Mouse (Mus musculus) spleen, adult 2 months (tissue): ENCODE data around the gene Tmem218. TPM values are rescaled to one million over a fixed set of nuclear protein-coding genes. Genes with fewer than 3 reads are reported as not detected.

ENCODE experiments used
- DNase-seq, 2 experiments: peaks; one replicate each; pipeline versions ENCODE4 v3.0.0 to v3.0.0-alpha.2; 2012 to 2021; ENCODE audit warnings: low spot score in 2 of 2, low read depth in 1 of 2
- H3K27ac ChIP-seq: fragments of 200-500 bp; 2 replicates; pipeline ENCODE4 v1.5.1; 2012; ENCODE audit warnings: low read length, inconsistent platforms; ENCODE audit not compliant: insufficient read depth
- H3K27me3 ChIP-seq: fragments of 200-500 bp; 2 replicates; pipeline ENCODE4 v1.6.1; 2012; ENCODE audit warnings: mild to moderate bottlenecking, moderate library complexity, low read length, inconsistent platforms; ENCODE audit not compliant: control insufficient read depth, insufficient read depth
- H3K36me3 ChIP-seq: fragments of 200-500 bp; 2 replicates; pipeline ENCODE4 v1.6.1; 2012; ENCODE audit warnings: mild to moderate bottlenecking, low read length, inconsistent platforms; ENCODE audit not compliant: control insufficient read depth, insufficient read depth
- H3K4me1 ChIP-seq: fragments of 200-500 bp; 2 replicates; pipeline ENCODE4 v1.6.1; 2011; ENCODE audit warnings: inconsistent platforms; ENCODE audit not compliant: control insufficient read depth, insufficient read depth, insufficient read length
- H3K4me3 ChIP-seq: fragments of 200-500 bp; 2 replicates; pipeline ENCODE4 v1.5.1; 2011; ENCODE audit warnings: mild to moderate bottlenecking, inconsistent platforms; ENCODE audit not compliant: insufficient read depth, insufficient read length; ENCODE audit errors: extremely low read depth
- CTCF ChIP-seq: fragments of 200-500 bp; IDR thresholded peaks from 2 replicates; pipeline ENCODE4 v1.5.1; 2011; ENCODE audit warnings: mild to moderate bottlenecking, inconsistent platforms; ENCODE audit not compliant: insufficient read depth, insufficient read length, insufficient replicate concordance; ENCODE audit errors: extremely low read depth
- POLR2A ChIP-seq: fragments of 200-500 bp; IDR thresholded peaks from 2 replicates; pipeline ENCODE4 v1.6.1; 2011; ENCODE audit warnings: low read depth, low read length, inconsistent platforms
- WGBS: fragments of 180-500 bp; shearing (Covaris S2); methylation state at CpG from one replicate; pipeline ENCODE4 v1.1.7; 2018; 5-methylcytosine and 5-hydroxymethylcytosine counted together
- polyA plus RNA-seq: library from polyadenylated mRNA; depleted of rRNA; stranded (reverse); fragments of >200 nt; gene quantifications from 2 replicates; pipeline ENCODE4 v1.2.3, GENCODE M21; 2012

The Tmem218 gene
- polyA plus RNA-seq, 1 experiment, result 0.65 TPM

DNA sequence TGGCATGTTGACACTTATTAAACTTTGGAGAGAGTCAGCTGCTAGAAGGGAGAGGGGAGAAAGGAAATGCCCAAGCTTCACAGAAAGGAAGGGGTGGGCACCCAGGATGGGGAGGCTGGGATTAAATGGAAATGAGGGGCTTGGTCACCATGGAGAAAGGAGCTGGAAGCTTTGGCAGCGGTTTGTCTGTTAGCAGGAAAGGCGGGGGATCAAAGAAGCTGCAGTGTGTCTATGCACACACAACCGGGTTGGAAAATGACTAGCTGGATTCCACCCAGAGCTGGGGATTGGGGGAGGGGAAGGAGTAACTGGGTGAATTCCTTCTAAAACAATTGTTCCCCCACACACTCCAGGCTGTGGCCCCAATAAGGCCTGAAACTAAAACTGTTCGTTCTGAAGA lies 29.1 kb upstream of the Tmem218 start:
- TF ChIP-seq POLR2A, result no peak
- no peak for TF ChIP-seq CTCF
- no peaks in the 10 kb centered on the region for H3K27me3 ChIP-seq
- no peak overlapping the region for H3K4me3 ChIP-seq
- no peaks in the 10 kb centered on the region for H3K36me3 ChIP-seq
- WGBS, result 42% methylated on average over 4 of the region's 4 CpGs
- DNase-seq, result no peak
- no peaks in the 10 kb centered on the region for H3K4me1 ChIP-seq
- H3K27ac ChIP-seq, result no peak overlapping the region

DNA sequence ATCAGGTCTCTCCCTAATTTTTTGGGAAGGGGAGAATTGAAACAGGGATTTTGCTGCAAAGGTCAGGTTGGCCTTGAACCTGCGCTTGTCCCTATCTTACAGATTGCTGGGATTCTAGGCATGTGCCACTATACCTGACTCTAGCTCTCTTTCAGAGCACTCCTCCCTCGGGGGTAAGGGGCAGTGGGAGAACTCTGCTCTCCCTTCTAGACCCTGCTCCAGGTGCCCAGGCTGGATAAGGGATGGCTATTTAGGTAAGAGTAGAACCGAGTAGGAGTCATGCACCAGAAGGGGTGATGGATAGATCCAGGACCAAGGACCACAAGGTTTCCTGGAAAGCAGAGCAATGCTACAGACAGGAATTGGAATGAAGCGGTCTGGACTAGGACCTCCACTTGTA lies 28.4 kb upstream of the Tmem218 start:
- TF ChIP-seq POLR2A (no peak), CTCF (no peak)
- H3K4me1 ChIP-seq, result no peaks in the 10 kb centered on the region
- H3K27ac ChIP-seq, result no peak overlapping the region
- WGBS, result 87% methylated on average over 4 of the region's 4 CpGs
- no peak for DNase-seq
- no peak overlapping the region for H3K4me3 ChIP-seq
- H3K27me3 ChIP-seq, result no peaks in the 10 kb centered on the region
- no peaks in the 10 kb centered on the region for H3K36me3 ChIP-seq

DNA sequence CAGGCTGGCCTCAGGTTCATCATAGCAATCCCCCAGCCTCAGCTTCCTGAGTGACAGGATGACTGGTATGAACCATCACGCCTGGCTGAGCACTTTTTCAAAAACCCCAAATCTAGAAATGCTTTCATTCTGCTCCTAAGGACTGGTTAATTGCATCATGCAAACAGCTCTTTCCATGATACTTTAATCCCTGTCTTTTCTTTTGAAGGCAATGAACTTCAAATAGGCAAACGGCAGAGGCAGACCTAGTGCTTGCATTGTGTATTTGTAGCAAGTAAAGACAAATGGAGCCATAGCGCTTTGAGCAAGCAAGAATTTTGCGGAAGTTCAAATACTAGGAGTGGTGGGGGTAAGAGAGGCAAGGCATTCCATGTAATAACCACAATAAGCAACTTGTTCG lies 26.4 kb upstream of the Tmem218 start:
- TF ChIP-seq POLR2A (no peak), CTCF (no peak)
- no peaks in the 10 kb centered on the region for H3K36me3 ChIP-seq
- 63% methylated on average over 5 of the region's 5 CpGs for WGBS
- no peaks in the 10 kb centered on the region for H3K4me1 ChIP-seq
- H3K27me3 ChIP-seq, result no peaks in the 10 kb centered on the region
- H3K27ac ChIP-seq, result no peak overlapping the region
- no peak for DNase-seq
- no peak overlapping the region for H3K4me3 ChIP-seq

DNA sequence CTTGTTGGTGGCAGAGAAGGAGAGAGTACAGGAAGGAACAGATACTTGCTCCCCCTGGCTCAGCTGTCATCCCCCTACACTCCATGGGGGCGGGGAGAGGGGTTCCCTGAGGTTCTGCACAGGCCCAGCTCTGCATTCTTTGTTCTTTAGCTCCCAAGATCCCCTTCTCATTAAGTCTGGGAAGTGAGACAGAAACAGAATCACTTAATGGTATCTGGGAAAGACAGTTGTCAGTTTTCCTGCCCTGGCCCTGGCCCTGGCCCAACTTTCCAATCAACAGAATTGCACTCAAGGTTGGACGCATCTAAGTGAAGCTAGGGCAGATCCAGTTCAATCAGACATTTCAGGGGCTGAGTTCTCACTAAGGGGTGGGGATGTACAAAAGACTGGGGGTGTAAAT lies 24.8 kb upstream of the Tmem218 start:
- Histone ChIP-seq H3K4me1 (no peaks in the 10 kb centered on the region), H3K4me3 (no peak overlapping the region), H3K36me3 (no peaks in the 10 kb centered on the region), H3K27ac (no peak overlapping the region), H3K27me3 (no peaks in the 10 kb centered on the region)
- TF ChIP-seq CTCF (no peak), POLR2A (no peak)
- no peak for DNase-seq
- WGBS, result 77% methylated on average over 2 of the region's 2 CpGs

DNA sequence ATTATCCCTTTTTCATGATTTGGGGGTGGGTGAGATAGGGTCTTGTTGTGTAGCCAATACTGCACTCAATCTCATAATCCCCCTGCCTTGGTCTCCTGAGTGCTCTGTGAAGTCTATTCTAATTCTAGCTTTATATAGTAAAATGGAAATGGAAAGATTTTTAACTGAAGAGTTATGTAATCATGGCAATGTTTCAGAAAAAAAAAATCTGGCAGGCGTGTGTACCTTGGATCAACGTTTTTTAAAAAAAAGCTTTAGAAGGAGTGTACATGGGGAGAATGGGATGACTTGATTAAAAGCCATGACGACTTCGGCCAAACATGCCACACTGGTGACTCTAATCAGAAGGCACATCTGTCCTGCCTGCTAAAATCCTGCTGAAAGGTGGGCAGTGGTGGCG lies 20.6 kb upstream of the Tmem218 start:
- no peak for DNase-seq
- no peak for TF ChIP-seq POLR2A
- TF ChIP-seq CTCF, result no peak
- no peaks in the 10 kb centered on the region for H3K36me3 ChIP-seq
- H3K27me3 ChIP-seq, result no peaks in the 10 kb centered on the region
- 87% methylated on average over 5 of the region's 5 CpGs for WGBS
- no peaks in the 10 kb centered on the region for H3K4me1 ChIP-seq
- no peak overlapping the region for H3K27ac ChIP-seq
- no peak overlapping the region for H3K4me3 ChIP-seq

DNA sequence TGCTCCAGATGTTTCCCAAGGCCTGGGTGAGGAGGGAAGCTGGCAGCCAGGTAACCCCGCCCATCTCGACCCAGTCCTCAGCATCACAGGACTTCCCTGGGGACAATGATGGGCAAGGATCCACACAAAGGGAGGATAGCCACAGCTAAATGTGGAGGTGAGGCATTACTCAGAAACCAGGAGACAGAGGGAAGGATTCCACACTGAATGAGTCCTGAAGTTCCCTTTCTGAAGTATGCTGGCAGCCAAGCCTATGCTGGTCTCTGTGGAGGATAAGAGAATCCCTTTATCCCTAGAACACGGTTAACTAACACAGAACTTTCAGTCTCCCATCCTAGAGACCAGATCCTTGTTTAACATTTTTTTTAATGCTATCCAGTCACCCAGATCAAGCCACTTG lies 20.0 kb upstream of the Tmem218 start:
- WGBS, result 88% methylated on average over 3 of the region's 3 CpGs
- Histone ChIP-seq H3K27ac (no peak overlapping the region), H3K36me3 (no peaks in the 10 kb centered on the region), H3K27me3 (no peaks in the 10 kb centered on the region), H3K4me1 (no peaks in the 10 kb centered on the region), H3K4me3 (no peak overlapping the region)
- TF ChIP-seq POLR2A, result no peak
- TF ChIP-seq CTCF, result no peak
- no peak for DNase-seq

DNA sequence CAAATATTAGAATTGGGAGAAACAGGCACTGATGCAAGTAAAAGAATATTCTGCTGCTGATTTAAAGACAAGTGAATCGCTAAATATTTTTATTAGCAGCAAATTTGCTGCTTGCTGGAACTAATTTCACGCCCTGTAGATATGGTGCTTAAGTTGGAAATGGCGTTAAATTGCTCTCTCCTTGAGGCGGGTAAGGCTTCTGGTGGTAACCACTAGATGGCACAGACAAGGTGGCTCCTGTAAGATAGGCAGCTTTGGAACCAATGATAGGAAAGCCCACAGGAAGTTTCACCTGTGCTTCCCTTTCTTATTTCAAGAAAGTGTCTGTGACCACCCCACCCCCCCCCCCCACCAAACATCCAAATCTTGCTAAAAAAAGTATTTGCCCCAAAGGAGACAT lies 11.0 kb upstream of the Tmem218 start:
- Histone ChIP-seq H3K27ac (no peak overlapping the region), H3K4me3 (no peak overlapping the region), H3K36me3 (no peaks in the 10 kb centered on the region), H3K27me3 (no peaks in the 10 kb centered on the region), H3K4me1 (no peaks in the 10 kb centered on the region)
- no peak for TF ChIP-seq POLR2A
- TF ChIP-seq CTCF, result no peak
- no peak for DNase-seq
- 87% methylated on average over 4 of the region's 4 CpGs for WGBS
